Mouse (Mus musculus): ENCODE data around the gene Nkx2-5.

GRCm38 (mm10) chr17:26873502-26873901 is 28.7 kb upstream of the Nkx2-5 start:
- no peak for TF ChIP-seq POLR2A (IDR thresholded peaks at IDR 0.05; ENCODE audit: insufficient read length, low read depth)
- TF ChIP-seq MYOD1 (IDR thresholded peaks at IDR 0.05; ENCODE audit: control insufficient read depth in 1 of 3, insufficient read length in 2 of 3, low read depth in 2 of 3) = no peak
- no peak for TF ChIP-seq E2F4 (IDR thresholded peaks at IDR 0.05; ENCODE audit: insufficient read depth)
- TF ChIP-seq USF1 (IDR thresholded peaks at IDR 0.05; ENCODE audit: low read depth) = no peak

Measured in myocyte (in vitro differentiated cells).